Mouse (Mus musculus) MEL (cell line): ENCODE measurements around the gene Olfr507. TPM values are rescaled to one million over a fixed set of nuclear protein-coding genes. Genes with fewer than 3 reads are reported as not detected.

Experiments used
- DNase-seq: peaks from one replicate; pipeline ENCODE4 v3.0.0; 2011; ENCODE audit warnings: low read depth, low spot score
- H3K27ac ChIP-seq: 2 replicates; pipeline ENCODE4 v1.5.1; 2012; ENCODE audit warnings: low read depth, mild to moderate bottlenecking, control low read depth, low read length, moderate library complexity; ENCODE audit not compliant: control insufficient read depth
- H3K27me3 ChIP-seq, 2 experiments: fragments of 150-350 bp in 1 of 2; sonication (generic) in 1 of 2; 2 replicates each; pipeline ENCODE4 v1.6.1; 2012; ENCODE audit warnings: low read length in 2 of 2, mild to moderate bottlenecking in 2 of 2, improper control_type of control experiment in 1 of 2, moderate library complexity in 1 of 2; ENCODE audit not compliant: insufficient read depth in 2 of 2, control insufficient read depth in 1 of 2
- H3K36me3 ChIP-seq, 2 experiments: 2 replicates each; pipeline ENCODE4 v1.6.1; 2012 to 2014; ENCODE audit warnings: low read length in 2 of 2, improper control_type of control experiment in 1 of 2, inconsistent platforms in 1 of 2, mild to moderate bottlenecking in 1 of 2; ENCODE audit not compliant: insufficient read depth in 2 of 2, control insufficient read depth in 1 of 2
- H3K4me1 ChIP-seq, 2 experiments: fragments of 150-350 bp in 1 of 2; sonication (generic) in 1 of 2; 2 replicates each; pipeline ENCODE4 v1.6.1; 2012; ENCODE audit warnings: low read length in 2 of 2, improper control_type of control experiment in 1 of 2, mild to moderate bottlenecking in 1 of 2; ENCODE audit not compliant: insufficient read depth in 2 of 2, control insufficient read depth in 1 of 2
- H3K4me3 ChIP-seq, 2 experiments: fragments of 150-350 bp in 1 of 2; sonication (generic) in 1 of 2; 2 replicates each; pipeline ENCODE4 v1.5.1; 2012; ENCODE audit warnings: low read depth in 2 of 2, low read length in 2 of 2, mild to moderate bottlenecking in 2 of 2, moderate library complexity in 2 of 2, control low read depth in 1 of 2, improper control_type of control experiment in 1 of 2; ENCODE audit not compliant: control insufficient read depth in 1 of 2, insufficient read depth in 1 of 2
- H3K79me2 ChIP-seq: 2 replicates; pipeline ENCODE4 v1.6.1; 2012; ENCODE audit warnings: mild to moderate bottlenecking, low read length, moderate library complexity; ENCODE audit not compliant: control insufficient read depth, poor library complexity, insufficient read depth
- H3K9ac ChIP-seq: 2 replicates; pipeline ENCODE4 v1.6.1; 2012; ENCODE audit warnings: low read depth, mild to moderate bottlenecking, control low read depth, low read length, moderate library complexity; ENCODE audit not compliant: control insufficient read depth, poor library complexity, severe bottlenecking
- H3K9me3 ChIP-seq: fragments of 150-350 bp; sonication (generic); replicated peaks from 2 replicates; pipeline ENCODE4 v1.6.1; 2012; ENCODE audit warnings: mild to moderate bottlenecking, low read length, improper control_type of control experiment, moderate library complexity; ENCODE audit not compliant: insufficient read depth
- BHLHE40 ChIP-seq: IDR thresholded peaks from 2 replicates; pipeline ENCODE4 v1.6.1; 2012; ENCODE audit warnings: low read depth, mild to moderate bottlenecking, inconsistent platforms, low read length, improper control_type of control experiment, borderline replicate concordance
- CHD2 ChIP-seq: IDR thresholded peaks from 2 replicates; pipeline ENCODE4 v1.6.1; 2011; ENCODE audit warnings: low read length, improper control_type of control experiment
- CTCF ChIP-seq, 3 experiments: IDR thresholded peaks in 2 of 3; conservative IDR thresholded peaks in 1 of 3; 2 replicates each; pipeline ENCODE4 v1.5.1; 2011 to 2012; ENCODE audit warnings: low read length in 3 of 3, low read depth in 2 of 3, mild to moderate bottlenecking in 2 of 3, improper control_type of control experiment in 1 of 3, inconsistent platforms in 1 of 3, mixed read lengths in 1 of 3, moderate library complexity in 1 of 3; ENCODE audit not compliant: control insufficient read depth in 1 of 3, insufficient read depth in 1 of 3, poor library complexity in 1 of 3, severe bottlenecking in 1 of 3
- E2F4 ChIP-seq: IDR thresholded peaks from 2 replicates; pipeline ENCODE4 v1.6.1; 2011; ENCODE audit warnings: low read depth, low read length, improper control_type of control experiment, borderline replicate concordance
- GABPA ChIP-seq: IDR thresholded peaks from 2 replicates; pipeline ENCODE4 v1.6.1; 2012; ENCODE audit warnings: low read depth, mild to moderate bottlenecking, inconsistent platforms, low read length, improper control_type of control experiment, moderate library complexity
- GATA1 ChIP-seq: IDR thresholded peaks from 2 replicates; pipeline ENCODE4 v1.6.1; 2011; ENCODE audit warnings: low read depth, low read length, improper control_type of control experiment
- MAFK ChIP-seq: IDR thresholded peaks from 2 replicates; pipeline ENCODE4 v1.6.1; 2011; ENCODE audit warnings: low read depth, mild to moderate bottlenecking, low read length, improper control_type of control experiment, borderline replicate concordance
- MAX ChIP-seq: IDR thresholded peaks from 2 replicates; pipeline ENCODE4 v1.6.1; 2011; ENCODE audit warnings: low read length, improper control_type of control experiment
- MAZ ChIP-seq: IDR thresholded peaks from 2 replicates; pipeline ENCODE4 v1.6.1; 2012; ENCODE audit warnings: low read depth, mild to moderate bottlenecking, inconsistent platforms, low read length, improper control_type of control experiment
- MEF2A ChIP-seq: IDR thresholded peaks from 2 replicates; pipeline ENCODE4 v1.6.1; 2014; ENCODE audit warnings: low read depth, mild to moderate bottlenecking, inconsistent platforms, low read length, improper control_type of control experiment; ENCODE audit not compliant: poor library complexity, insufficient replicate concordance, severe bottlenecking; ENCODE audit errors: extremely low read depth
- MXI1 ChIP-seq: IDR thresholded peaks from 2 replicates; pipeline ENCODE4 v1.6.1; 2011; ENCODE audit warnings: mild to moderate bottlenecking, low read depth, low read length, improper control_type of control experiment
- MYC ChIP-seq: IDR thresholded peaks from 2 replicates; pipeline ENCODE4 v1.6.1; 2011; ENCODE audit warnings: low read depth, mild to moderate bottlenecking, low read length, improper control_type of control experiment, moderate library complexity
- NELFE ChIP-seq: IDR thresholded peaks from 2 replicates; pipeline ENCODE4 v1.6.1; 2011; ENCODE audit warnings: low read depth, low read length, improper control_type of control experiment
- POLR2A ChIP-seq, 2 experiments: IDR thresholded peaks; 2 replicates each; pipeline ENCODE4 v1.6.1; 2011 to 2012; ENCODE audit warnings: low read length in 2 of 2, mild to moderate bottlenecking in 2 of 2, control low read depth in 1 of 2, improper control_type of control experiment in 1 of 2, low read depth in 1 of 2, moderate library complexity in 1 of 2; ENCODE audit not compliant: control insufficient read depth in 1 of 2, insufficient read depth in 1 of 2, poor library complexity in 1 of 2
- POLR2AphosphoS2 ChIP-seq: IDR thresholded peaks from 2 replicates; pipeline ENCODE4 v1.6.1; 2011; ENCODE audit warnings: low read length, improper control_type of control experiment
- RAD21 ChIP-seq: IDR thresholded peaks from 2 replicates; pipeline ENCODE4 v1.6.1; 2011; ENCODE audit warnings: mild to moderate bottlenecking, low read depth, low read length, improper control_type of control experiment
- RCOR1 ChIP-seq: IDR thresholded peaks from 2 replicates; pipeline ENCODE4 v1.6.1; 2012; ENCODE audit warnings: low read depth, mild to moderate bottlenecking, inconsistent platforms, low read length, improper control_type of control experiment
- SIN3A ChIP-seq: IDR thresholded peaks from 2 replicates; pipeline ENCODE4 v1.6.1; 2012; ENCODE audit warnings: low read length, improper control_type of control experiment, inconsistent platforms
- TAL1 ChIP-seq: IDR thresholded peaks from 2 replicates; pipeline ENCODE4 v1.6.1; 2012; ENCODE audit warnings: mild to moderate bottlenecking, inconsistent platforms, low read length, moderate library complexity, mixed read lengths
- USF1 ChIP-seq: IDR thresholded peaks from 2 replicates; pipeline ENCODE4 v1.6.1; 2014; ENCODE audit warnings: low read depth, mild to moderate bottlenecking, inconsistent platforms, low read length, improper control_type of control experiment, moderate library complexity
- USF2 ChIP-seq, 2 experiments: IDR thresholded peaks; 2 replicates each; pipeline ENCODE4 v1.6.1; 2011 to 2012; ENCODE audit warnings: improper control_type of control experiment in 2 of 2, low read length in 2 of 2, borderline replicate concordance in 1 of 2, inconsistent platforms in 1 of 2, low read depth in 1 of 2, mild to moderate bottlenecking in 1 of 2; ENCODE audit not compliant: insufficient read depth in 1 of 2
- ZC3H11A ChIP-seq: IDR thresholded peaks from 2 replicates; pipeline ENCODE4 v1.6.1; 2012; ENCODE audit warnings: low read depth, mild to moderate bottlenecking, inconsistent platforms, low read length, improper control_type of control experiment
- ZKSCAN1 ChIP-seq: IDR thresholded peaks from 2 replicates; pipeline ENCODE4 v1.6.1; 2012; ENCODE audit warnings: low read depth, mild to moderate bottlenecking, inconsistent platforms, low read length, improper control_type of control experiment, moderate library complexity
- ZNF384 ChIP-seq: IDR thresholded peaks from 2 replicates; pipeline ENCODE4 v1.6.1; 2012; ENCODE audit warnings: low read depth, mild to moderate bottlenecking, inconsistent platforms, low read length, improper control_type of control experiment
- polyA plus RNA-seq, 2 experiments: library from polyadenylated mRNA; stranded (reverse) in 1 of 2; unstranded in 1 of 2; fragments of >175 nt in 1 of 2; fragments of >200 nt in 1 of 2; gene quantifications; 2 replicates each; pipeline versions ENCODE4 v1.2.1 to v1.2.4; 2012; ENCODE audit warnings: low replicate concordance in 2 of 2, low read depth in 1 of 2; ENCODE audit not compliant: insufficient read length in 2 of 2, insufficient read depth in 1 of 2, missing spikeins in 1 of 2
- total RNA-seq: library from RNA; depleted of rRNA; stranded (reverse); fragments of 300-350 nt; gene quantifications from 2 replicates; pipeline ENCODE4 v1.2.3, GENCODE M21; 2012

Olfr507 gene
- total and polyA plus RNA-seq, 3 experiments: not detected

GRCm38 (mm10) chr7:108666118-108666517 is 44.5 kb downstream of the Olfr507 start, which contains the start of gene Olfr510:
Gene Olfr510 (plus strand): TSS chr7:108666418.
- Histone ChIP-seq H3K9me3 (no peaks in the 10 kb centered on the region), H3K27me3 (no peaks in the 10 kb centered on the region), H3K4me3 (no peak within 1 kb of the TSS), H3K36me3 (no peaks in the 10 kb centered on the region), H3K9ac (no peak within 1 kb of the TSS), H3K27ac (no peak within 1 kb of the TSS), H3K79me2 (no peaks in the 10 kb centered on the region), H3K4me1 (no peaks in the 10 kb centered on the region)
- TF ChIP-seq CTCF (IDR thresholded peaks at IDR 0.05 in 2 of 3, conservative IDR thresholded peaks at IDR 0.05 in 1 of 3; ENCODE audit: control insufficient read depth in 1 of 3, insufficient read depth in 1 of 3, low read depth in 2 of 3, low read length in 3 of 3, poor library complexity in 1 of 3, severe bottlenecking in 1 of 3): no peak
- TF ChIP-seq RAD21: no peak
- TF ChIP-seq MEF2A: no peak
- no peak for TF ChIP-seq MAFK
- TF ChIP-seq E2F4: no peak
- no peak for TF ChIP-seq BHLHE40
- no peak for TF ChIP-seq MAX
- TF ChIP-seq ZC3H11A: no peak
- no peak for TF ChIP-seq SIN3A
- TF ChIP-seq USF1: no peak
- TF ChIP-seq NELFE: no peak
- no peak for DNase-seq

- Histone ChIP-seq H3K27ac (no peak overlapping the region), H3K36me3 (no peaks in the 10 kb centered on the region), H3K9ac (no peak overlapping the region), H3K9me3 (no peaks in the 10 kb centered on the region), H3K4me1 (no peaks in the 10 kb centered on the region), H3K4me3 (no peak overlapping the region), H3K27me3 (no peaks in the 10 kb centered on the region), H3K79me2 (no peaks in the 10 kb centered on the region)
- DNase-seq: no peak
- TF ChIP-seq RAD21 (no peak), TAL1 (no peak), POLR2A (IDR thresholded peaks at IDR 0.05; ENCODE audit: control insufficient read depth in 1 of 2, insufficient read depth in 1 of 2, low read depth in 1 of 2, low read length in 2 of 2, poor library complexity in 1 of 2) (no peak), USF1 (no peak), MAZ (no peak), MAFK (no peak), MAX (no peak), POLR2AphosphoS2 (no peak), MXI1 (no peak), MYC (no peak), ZNF384 (no peak), ZKSCAN1 (no peak), GABPA (no peak), USF2 (IDR thresholded peaks at IDR 0.05; ENCODE audit: borderline replicate concordance in 1 of 2, insufficient read depth in 1 of 2, low read depth in 1 of 2, low read length in 2 of 2) (no peak), GATA1 (no peak), ZC3H11A (no peak), NELFE (no peak), CHD2 (no peak), RCOR1 (no peak)
Measured at GRCm38 (mm10) chr7:108671058-108671457, 49.4 kb downstream of the Olfr507 start.
